Mouse (Mus musculus) layer of hippocampus, adult 18-20 months (tissue): ENCODE measurements at regions not wholly inside any gene's neighbourhood (a gene's known extent, or its start where the extent isn't known, plus 50 kb on each side); places are given as distances from the start of the nearest gene placed in this dataset.
A peak's percentile ranks its signal among the peaks of the same experiment; 100 is the strongest.

Source experiments
- DNase-seq, 2 experiments: peaks; one replicate each; pipeline ENCODE4 v3.0.0; 2022; ENCODE audit warnings: low spot score in 2 of 2

GRCm38 (mm10) chr17:62292703-62293102 lies 588.4 kb downstream of the Efna5 start:
- DNase-seq: no peak

GRCm38 (mm10) chr17:62287666-62288065 lies 593.5 kb downstream of the Efna5 start:
- DNase-seq: no peak

- no peak for DNase-seq
These were observed 594.0 kb downstream of the Efna5 start for GRCm38 (mm10) chr17:62287127-62287526.

- DNase-seq: no peak
These were observed 594.7 kb downstream of the Efna5 start for GRCm38 (mm10) chr17:62286086-62287080.

GRCm38 (mm10) chr17:62280201-62280600 lies 600.9 kb downstream of the Efna5 start:
- DNase-seq: no peak

GRCm38 (mm10) chr17:62271399-62271798 lies 609.7 kb downstream of the Efna5 start:
- no peak for DNase-seq

- no peak for DNase-seq
These were observed 611.8 kb downstream of the Efna5 start for GRCm38 (mm10) chr17:62269279-62269678.

GRCm38 (mm10) chr17:62253448-62253847 lies 627.7 kb downstream of the Efna5 start:
- no peak for DNase-seq

- no peak for DNase-seq
These were observed 633.1 kb downstream of the Efna5 start for GRCm38 (mm10) chr17:62248011-62248410.

- no peak for DNase-seq
These were observed 634.5 kb downstream of the Efna5 start for GRCm38 (mm10) chr17:62246650-62247049.

- no peak for DNase-seq
These were observed 650.2 kb downstream of the Efna5 start for GRCm38 (mm10) chr17:62230939-62231338.

GRCm38 (mm10) chr17:62210441-62211025 lies 670.6 kb downstream of the Efna5 start:
- DNase-seq: no peak

- DNase-seq: no peak
These were observed 678.5 kb downstream of the Efna5 start for GRCm38 (mm10) chr17:62202658-62203057.

- no peak for DNase-seq
These were observed 680.6 kb downstream of the Efna5 start for GRCm38 (mm10) chr17:62200491-62200890.

- peak; percentile 2 to 49 for DNase-seq
These were observed 681.6 kb downstream of the Efna5 start for GRCm38 (mm10) chr17:62199559-62199958.

- no peak for DNase-seq
These were observed 702.4 kb downstream of the Efna5 start for GRCm38 (mm10) chr17:62178612-62179210.

- no peak for DNase-seq
These were observed 704.8 kb downstream of the Efna5 start for GRCm38 (mm10) chr17:62176336-62176735.

GRCm38 (mm10) chr17:62172305-62172704 lies 708.8 kb downstream of the Efna5 start:
- DNase-seq: no peak

- no peak for DNase-seq
These were observed 709.6 kb downstream of the Efna5 start for GRCm38 (mm10) chr17:62171532-62171931.

GRCm38 (mm10) chr17:62161457-62161856 lies 719.7 kb downstream of the Efna5 start:
- DNase-seq: no peak

- DNase-seq: no peak
These were observed 720.8 kb downstream of the Efna5 start for GRCm38 (mm10) chr17:62160301-62160700.

- no peak for DNase-seq
These were observed 746.1 kb downstream of the Efna5 start for GRCm38 (mm10) chr17:62135050-62135449.
